Mouse (Mus musculus) heart, postnatal 0 days (tissue): ENCODE data around the gene Pdzrn3. TPM values are rescaled to one million over a fixed set of nuclear protein-coding genes. Genes with fewer than 3 reads are reported as not detected.

Source experiments
- ATAC-seq: fragments of 200-750 bp; cut with Nextera tagmentation; 2 replicates; pipeline ENCODE4 v1.8.0; 2017; ENCODE audit warnings: low read depth, moderate number of reproducible peaks, moderate library complexity; ENCODE audit not compliant: insufficient read depth
- DNase-seq: peaks from one replicate; pipeline ENCODE4 v3.0.0-alpha.2; 2016; ENCODE audit warnings: low spot score
- H3K27ac ChIP-seq: fragments of 300-500 bp; sonication (generic); 2 replicates; pipeline ENCODE4 v1.5.1; 2014; ENCODE audit warnings: low read depth, mild to moderate bottlenecking
- H3K27me3 ChIP-seq: fragments of 300-500 bp; sonication (generic); 2 replicates; pipeline ENCODE4 v1.6.1; 2014; ENCODE audit warnings: low read length, mixed read lengths; ENCODE audit not compliant: control insufficient read depth, insufficient read depth
- H3K36me3 ChIP-seq: fragments of 300-500 bp; sonication (generic); replicated peaks from 2 replicates; pipeline ENCODE4 v1.6.1; 2014; ENCODE audit warnings: low read length, mixed read lengths; ENCODE audit not compliant: control insufficient read depth, insufficient read depth
- H3K4me1 ChIP-seq: fragments of 300-500 bp; sonication (generic); 2 replicates; pipeline ENCODE4 v1.6.1; 2014; ENCODE audit warnings: antibody characterized with exemption; ENCODE audit not compliant: control insufficient read depth, insufficient read depth
- H3K4me2 ChIP-seq: fragments of 300-500 bp; sonication (generic); 2 replicates; pipeline ENCODE4 v1.6.1; 2014; ENCODE audit warnings: low read depth, mild to moderate bottlenecking, low read length, moderate library complexity
- H3K4me3 ChIP-seq: fragments of 300-500 bp; sonication (generic); 2 replicates; pipeline ENCODE4 v1.5.1; 2014; ENCODE audit warnings: low read depth, low read length
- H3K9ac ChIP-seq: fragments of 300-500 bp; sonication (generic); replicated peaks from 2 replicates; pipeline ENCODE4 v1.6.1; 2014; ENCODE audit warnings: low read depth, low read length, mixed read lengths
- H3K9me3 ChIP-seq: fragments of 300-500 bp; sonication (generic); replicated peaks from 2 replicates; pipeline ENCODE4 v1.6.1; 2016; ENCODE audit warnings: low read length; ENCODE audit not compliant: control insufficient read depth
- CTCF ChIP-seq: IDR thresholded peaks from 2 replicates; pipeline ENCODE4 v1.5.1; 2016; ENCODE audit warnings: antibody characterized with exemption, control low read depth, low read depth
- EP300 ChIP-seq: IDR thresholded peaks from 2 replicates; pipeline ENCODE4 v1.6.1; 2016; ENCODE audit warnings: antibody characterized with exemption, low read depth
- WGBS: fragments of 180-500 bp; shearing (Covaris S2); extraction: QIAGEN DNeasy Blood & Tissue Kit; methylation state at CpG from one replicate; pipeline ENCODE4 v1.1.7; 2014; 5-methylcytosine and 5-hydroxymethylcytosine counted together
- polyA plus RNA-seq: library from polyadenylated mRNA; unstranded; fragments of >200 nt; fragmentation: Nextera tagmentation; extraction: Ambion mirVana; gene quantifications from 2 replicates; pipeline ENCODE4 v1.2.1, GENCODE M21; 2015
- total RNA-seq: library from RNA; depleted of rRNA; stranded (reverse); fragments of >200 nt; gene quantifications from 2 replicates; pipeline ENCODE4 v1.2.3, GENCODE M21; 2014; ENCODE audit warnings: low replicate concordance

Pdzrn3 gene
- total and polyA plus RNA-seq, 2 experiments from 2014 or later, result 12.2 to 116 TPM

DNA sequence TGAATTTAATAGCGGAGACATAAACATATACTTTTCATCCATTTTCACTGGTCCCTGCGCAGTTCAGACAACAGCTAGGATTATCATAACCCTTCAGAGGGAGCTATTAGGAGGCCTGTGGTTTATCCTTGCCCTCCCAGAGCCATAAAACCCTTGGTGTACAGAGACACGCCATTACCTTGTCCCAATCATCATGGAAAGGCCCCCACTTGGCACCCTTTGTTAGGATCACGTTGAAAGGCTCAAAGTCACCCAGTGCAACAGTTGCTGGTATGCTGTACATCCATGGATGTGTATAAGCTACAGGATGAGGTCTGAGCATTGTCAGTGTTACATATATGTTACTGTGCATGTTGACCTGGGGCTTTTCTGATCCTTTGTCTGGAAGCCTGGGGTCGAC is 252.3 kb downstream of the Pdzrn3 start:
- Histone ChIP-seq H3K36me3 (no peaks in the 10 kb centered on the region), H3K4me2 (no peak overlapping the region), H3K4me3 (no peak overlapping the region), H3K27me3 (no peaks in the 10 kb centered on the region), H3K9ac (no peak overlapping the region), H3K4me1 (0 out of 2 replicates have a peak, but pooled peaks cover 4% of the 10 kb centered on the region), H3K9me3 (no peaks in the 10 kb centered on the region), H3K27ac (no peak overlapping the region)
- 61% methylated on average over 5 of the region's 5 CpGs for WGBS
- TF ChIP-seq CTCF (no peak), EP300 (no peak)
- ATAC-seq, result no peak
- DNase-seq, result no peak

DNA sequence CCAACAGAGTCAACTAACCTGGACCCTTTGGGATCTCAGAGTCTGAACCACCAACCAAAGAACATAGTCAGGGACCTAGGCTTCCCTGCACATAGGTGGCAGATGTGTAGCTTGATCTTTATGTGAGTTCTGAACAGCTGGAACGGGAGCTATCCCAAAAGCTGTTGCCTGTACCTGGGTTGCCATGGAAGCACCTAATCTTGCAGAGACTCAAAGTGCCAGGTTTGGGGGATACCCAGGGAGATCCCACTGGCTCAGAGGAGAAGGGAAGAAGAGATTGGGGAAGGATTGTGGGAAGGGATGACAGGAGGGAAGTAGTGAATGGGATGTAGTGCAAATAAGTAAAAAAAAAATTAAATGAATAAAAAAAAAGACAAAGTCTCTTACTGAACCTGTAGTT is 268.7 kb downstream of the Pdzrn3 start:
- 86% methylated on average over 1 of the region's 1 CpGs for WGBS
- no peak for ATAC-seq
- Histone ChIP-seq H3K27ac (no peak overlapping the region), H3K27me3 (no peaks in the 10 kb centered on the region), H3K9me3 (no peaks in the 10 kb centered on the region), H3K4me2 (no peak overlapping the region), H3K4me1 (no peaks in the 10 kb centered on the region), H3K9ac (no peak overlapping the region), H3K36me3 (no peaks in the 10 kb centered on the region), H3K4me3 (no peak overlapping the region)
- no peak for DNase-seq
- TF ChIP-seq CTCF (no peak), EP300 (no peak)

DNA sequence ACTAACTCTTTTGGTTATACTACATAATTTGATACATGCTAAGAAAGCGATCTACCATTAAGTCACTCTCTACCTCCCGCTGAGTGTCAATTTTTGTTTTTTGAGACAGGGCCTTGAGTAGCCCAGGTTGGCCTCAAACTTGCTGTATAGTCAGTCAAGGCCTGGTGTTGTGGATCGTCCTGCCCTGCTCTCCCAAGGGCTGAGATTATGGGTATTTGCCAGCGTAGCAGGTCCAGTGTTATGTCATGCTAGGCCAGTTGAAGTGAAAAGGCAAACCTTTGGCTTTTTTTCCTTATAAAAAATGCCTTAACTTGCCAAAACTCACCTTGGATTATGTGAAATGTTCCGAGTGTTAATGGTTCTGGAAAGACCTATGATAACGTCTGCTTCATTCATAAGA is 274.2 kb downstream of the Pdzrn3 start:
- TF ChIP-seq CTCF (no peak), EP300 (no peak)
- DNase-seq (no peak), ATAC-seq (no peak)
- no peak overlapping the region for H3K4me2 ChIP-seq
- H3K4me3 ChIP-seq, result no peak overlapping the region
- H3K9me3 ChIP-seq, result no peaks in the 10 kb centered on the region
- no peak overlapping the region for H3K9ac ChIP-seq
- no peaks in the 10 kb centered on the region for H3K36me3 ChIP-seq
- WGBS, result 75% methylated on average over 6 of the region's 6 CpGs
- H3K27me3 ChIP-seq, result no peaks in the 10 kb centered on the region
- no peaks in the 10 kb centered on the region for H3K4me1 ChIP-seq
- H3K27ac ChIP-seq, result no peak overlapping the region

DNA sequence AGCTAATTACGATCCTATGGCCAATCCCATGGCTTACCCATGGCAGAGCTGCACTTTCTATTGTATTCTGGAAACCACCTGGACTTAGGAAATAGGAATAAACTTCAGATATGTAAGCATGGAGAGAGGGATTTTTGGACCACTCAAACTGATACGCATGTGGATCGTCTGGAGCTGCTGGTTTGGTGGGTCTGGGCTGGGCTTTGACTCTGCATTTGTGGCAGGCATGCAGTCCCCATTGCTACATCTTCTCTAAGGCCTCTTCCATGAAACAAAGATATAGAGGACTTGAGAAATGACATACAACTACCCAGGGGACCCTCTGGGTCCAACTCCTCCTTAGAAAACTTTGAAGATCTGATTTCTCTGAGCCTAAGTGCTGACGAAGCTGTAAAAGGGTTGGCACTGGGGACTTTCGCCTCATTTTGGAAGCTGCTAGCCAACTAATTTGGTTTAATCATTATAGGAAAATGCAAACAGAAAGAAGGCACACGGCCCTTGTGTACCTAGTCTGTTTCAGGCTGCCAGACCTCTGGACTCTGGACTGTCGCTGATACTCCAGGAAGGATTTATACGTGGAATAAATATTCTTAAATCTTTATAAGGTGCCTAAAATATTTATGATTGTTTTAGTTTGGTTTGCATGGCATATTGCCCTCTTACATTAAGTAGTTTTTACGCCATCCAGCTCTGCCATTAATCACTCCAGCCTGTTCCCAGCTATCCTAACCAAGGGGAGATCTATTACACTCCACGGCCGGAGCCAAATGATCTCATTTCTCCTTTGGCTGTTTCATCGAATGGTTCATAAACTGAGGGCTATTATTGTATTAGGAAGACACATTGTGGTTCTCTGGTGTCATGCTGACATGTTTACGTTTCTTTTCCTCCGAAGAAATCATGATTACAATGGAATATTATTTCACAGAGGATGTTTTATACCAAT is 275.7 kb downstream of the Pdzrn3 start:
- 76% methylated on average over 14 of the region's 14 CpGs for WGBS
- Histone ChIP-seq H3K36me3 (no peaks in the 10 kb centered on the region), H3K9ac (no peak overlapping the region), H3K4me3 (no peak overlapping the region), H3K4me2 (no peak overlapping the region), H3K9me3 (no peaks in the 10 kb centered on the region), H3K27ac (no peak overlapping the region), H3K27me3 (no peaks in the 10 kb centered on the region), H3K4me1 (no peaks in the 10 kb centered on the region)
- TF ChIP-seq CTCF (no peak), EP300 (no peak)
- DNase-seq (no peak), ATAC-seq (no peak)
